Mouse (Mus musculus): ENCODE results near the gene Adk.
A peak's percentile ranks its signal among the peaks of the same experiment; 100 is the strongest.

- TF ChIP-seq CTCF (IDR thresholded peaks at IDR 0.05; ENCODE audit: extremely low read depth, insufficient read depth, insufficient read length, insufficient replicate concordance) (no peak), POLR2A (IDR thresholded peaks at IDR 0.05; ENCODE audit: low read depth, low read length) (peak; percentile 27; the same call in 1 of the 2 replicates)
Measured at GRCm38 (mm10) chr14:21075751-21076500, 23.6 kb downstream of the Adk start.

Data from spleen, adult 2 months (tissue).